Mouse (Mus musculus) hindbrain, embryonic 11.5 days (tissue): ENCODE data around the gene Gm4969. TPM values are rescaled to one million over a fixed set of nuclear protein-coding genes. Genes with fewer than 3 reads are reported as not detected.
A peak's percentile ranks its signal among the peaks of the same experiment; 100 is the strongest.

Experiments
- ATAC-seq: fragments of 200-750 bp; cut with Nextera tagmentation; 2 replicates; pipeline ENCODE4 v1.8.0; 2017; ENCODE audit warnings: mild to moderate bottlenecking, moderate TSS enrichment, moderate library complexity; ENCODE audit not compliant: low FRiP score
- DNase-seq: peaks from one replicate; pipeline ENCODE4 v3.0.0-alpha.2; 2015; ENCODE audit warnings: low spot score
- H3K27ac ChIP-seq: fragments of 300-500 bp; sonication (generic); 2 replicates; pipeline ENCODE4 v1.5.1; 2014; ENCODE audit warnings: mild to moderate bottlenecking, low read depth, low read length
- H3K27me3 ChIP-seq: fragments of 300-500 bp; sonication (generic); 2 replicates; pipeline ENCODE4 v1.6.1; 2014; ENCODE audit warnings: mild to moderate bottlenecking, low read length, moderate library complexity, mixed read lengths; ENCODE audit not compliant: control insufficient read depth, insufficient read depth
- H3K36me3 ChIP-seq: fragments of 300-500 bp; sonication (generic); 2 replicates; pipeline ENCODE4 v1.6.1; 2014; ENCODE audit warnings: mild to moderate bottlenecking, low read length, moderate library complexity, mixed read lengths; ENCODE audit not compliant: control insufficient read depth, insufficient read depth
- H3K4me1 ChIP-seq: fragments of 300-500 bp; sonication (generic); replicated peaks from 2 replicates; pipeline ENCODE4 v1.6.1; 2014; ENCODE audit warnings: low read length, mixed read lengths; ENCODE audit not compliant: control insufficient read depth, insufficient read depth
- H3K4me2 ChIP-seq: fragments of 300-500 bp; sonication (generic); replicated peaks from 2 replicates; pipeline ENCODE4 v1.6.1; 2014; ENCODE audit warnings: mild to moderate bottlenecking, low read depth, low read length
- H3K4me3 ChIP-seq: fragments of 300-500 bp; sonication (generic); 2 replicates; pipeline ENCODE4 v1.5.1; 2014; ENCODE audit warnings: low read depth, low read length
- H3K9ac ChIP-seq: fragments of 300-500 bp; sonication (generic); 2 replicates; pipeline ENCODE4 v1.6.1; 2014; ENCODE audit warnings: low read depth, low read length
- H3K9me3 ChIP-seq: fragments of 300-500 bp; sonication (generic); 2 replicates; pipeline ENCODE4 v1.6.1; 2016; ENCODE audit warnings: low read length; ENCODE audit not compliant: control insufficient read depth
- WGBS: fragments of 180-500 bp; shearing (Covaris S2); extraction: QIAGEN DNeasy Blood & Tissue Kit; methylation state at CpG from one replicate; pipeline ENCODE4 v1.1.7; 2014; 5-methylcytosine and 5-hydroxymethylcytosine counted together
- polyA plus RNA-seq: library from polyadenylated mRNA; unstranded; fragments of >200 nt; fragmentation: Nextera tagmentation; extraction: Ambion mirVana; gene quantifications from 2 replicates; pipeline ENCODE4 v1.2.1, GENCODE M21; 2014

Gene Gm4969
- polyA plus RNA-seq, 1 experiment from 2014 or later, result 1.0 TPM

- Histone ChIP-seq H3K4me3 (no peak overlapping the region), H3K27me3 (peaks cover 23% of the 10 kb centered on the region), H3K36me3 (no peaks in the 10 kb centered on the region), H3K9me3 (no peaks in the 10 kb centered on the region), H3K9ac (no peak overlapping the region), H3K4me1 (no peaks in the 10 kb centered on the region), H3K27ac (no peak overlapping the region), H3K4me2 (no peak overlapping the region)
- WGBS, result 52% methylated on average over 3 of the region's 3 CpGs
- ATAC-seq, result no peak
- DNase-seq, result no peak
Measured at GRCm38 (mm10) chr7:19069500-19069899, 48.7 kb downstream of the Gm4969 start.

- DNase-seq, result peak; percentile 88
- Histone ChIP-seq H3K27ac (no peak overlapping the region), H3K4me2 (no peak overlapping the region), H3K9ac (no peak overlapping the region), H3K36me3 (no peaks in the 10 kb centered on the region), H3K27me3 (peaks cover 25% of the 10 kb centered on the region), H3K4me1 (no peaks in the 10 kb centered on the region), H3K9me3 (no peaks in the 10 kb centered on the region), H3K4me3 (no peak overlapping the region)
- WGBS, result 6% methylated on average over 2 of the region's 2 CpGs
- ATAC-seq, result no peak
Measured at GRCm38 (mm10) chr7:19068707-19069106, 49.5 kb downstream of the Gm4969 start.

GRCm38 (mm10) chr7:19067935-19068334 is 50.2 kb downstream of the Gm4969 start:
- Histone ChIP-seq H3K9ac (no peak overlapping the region), H3K27me3 (peaks cover 25% of the 10 kb centered on the region), H3K9me3 (no peaks in the 10 kb centered on the region), H3K4me3 (no peak overlapping the region), H3K4me1 (no peaks in the 10 kb centered on the region), H3K36me3 (no peaks in the 10 kb centered on the region), H3K27ac (no peak overlapping the region), H3K4me2 (no peak overlapping the region)
- 68% methylated on average over 13 of the region's 14 CpGs for WGBS
- no peak for DNase-seq
- no peak for ATAC-seq

- H3K9ac ChIP-seq, result no peak overlapping the region
- H3K27me3 ChIP-seq, result peaks cover 25% of the 10 kb centered on the region
- H3K4me3 ChIP-seq, result no peak overlapping the region
- no peak overlapping the region for H3K27ac ChIP-seq
- WGBS, result 49% methylated on average over 14 of the region's 14 CpGs
- ATAC-seq, result no peak
- DNase-seq, result no peak
- no peaks in the 10 kb centered on the region for H3K9me3 ChIP-seq
- no peaks in the 10 kb centered on the region for H3K36me3 ChIP-seq
- H3K4me2 ChIP-seq, result no peak overlapping the region
- H3K4me1 ChIP-seq, result no peaks in the 10 kb centered on the region
Measured at GRCm38 (mm10) chr7:19067063-19067462, 51.1 kb downstream of the Gm4969 start.

- Histone ChIP-seq H3K9me3 (no peaks in the 10 kb centered on the region), H3K4me3 (no peak overlapping the region), H3K27me3 (peaks cover 25% of the 10 kb centered on the region), H3K9ac (no peak overlapping the region), H3K27ac (no peak overlapping the region), H3K4me2 (no peak overlapping the region), H3K4me1 (no peaks in the 10 kb centered on the region), H3K36me3 (no peaks in the 10 kb centered on the region)
- ATAC-seq, result no peak
- WGBS, result 53% methylated on average over 8 of the region's 13 CpGs
- DNase-seq, result no peak
Measured at GRCm38 (mm10) chr7:19065896-19066295, 52.3 kb downstream of the Gm4969 start.

GRCm38 (mm10) chr7:19057405-19057804 is 60.8 kb downstream of the Gm4969 start:
- H3K4me2 ChIP-seq, result no peak overlapping the region
- H3K4me1 ChIP-seq, result no peaks in the 10 kb centered on the region
- H3K27me3 ChIP-seq, result no peaks in the 10 kb centered on the region
- H3K36me3 ChIP-seq, result 0 out of 2 replicates have a peak, but pooled peaks cover 1% of the 10 kb centered on the region
- 88% methylated on average over 10 of the region's 10 CpGs for WGBS
- H3K4me3 ChIP-seq, result no peak overlapping the region
- ATAC-seq (no peak), DNase-seq (no peak)
- no peak overlapping the region for H3K9ac ChIP-seq
- no peaks in the 10 kb centered on the region for H3K9me3 ChIP-seq
- no peak overlapping the region for H3K27ac ChIP-seq

- Histone ChIP-seq H3K27me3 (no peaks in the 10 kb centered on the region), H3K36me3 (peaks cover 7% of the 10 kb centered on the region; the same call in 1 of the 2 replicates), H3K27ac (no peak overlapping the region), H3K9me3 (no peaks in the 10 kb centered on the region), H3K4me3 (no peak overlapping the region), H3K4me1 (no peaks in the 10 kb centered on the region), H3K9ac (no peak overlapping the region), H3K4me2 (no peak overlapping the region)
- 91% methylated on average over 8 of the region's 8 CpGs for whole genome bisulfite sequencing
- peak; percentile 2; the same call in 1 of the 2 replicates for ATAC-seq
- no peak for DNase-seq
Measured at GRCm38 (mm10) chr7:19055108-19055507, 63.1 kb downstream of the Gm4969 start.

- WGBS, result 63% methylated on average over 9 of the region's 9 CpGs
- Histone ChIP-seq H3K36me3 (peaks cover 9% of the 10 kb centered on the region; the same call in 1 of the 2 replicates), H3K4me1 (no peaks in the 10 kb centered on the region), H3K9me3 (no peaks in the 10 kb centered on the region), H3K27ac (no peak overlapping the region), H3K27me3 (no peaks in the 10 kb centered on the region), H3K4me3 (no peak overlapping the region), H3K4me2 (no peak overlapping the region), H3K9ac (no peak overlapping the region)
- DNase-seq, result no peak
- peak; percentile 43 for ATAC-seq
Measured at GRCm38 (mm10) chr7:19054777-19055076, 63.4 kb downstream of the Gm4969 start.

- WGBS, result 27% methylated on average over 27 of the region's 33 CpGs
- Histone ChIP-seq H3K27ac (no peak within 1 kb of the TSS), H3K36me3 (peaks cover 10% of the 10 kb centered on the region; the same call in 1 of the 2 replicates), H3K4me2 (peak within 1 kb of the TSS; percentile 43), H3K27me3 (no peaks in the 10 kb centered on the region), H3K4me1 (no peaks in the 10 kb centered on the region), H3K9me3 (no peaks in the 10 kb centered on the region), H3K4me3 (peak within 1 kb of the TSS; percentile 14; the same call in 1 of the 2 replicates), H3K9ac (peak within 1 kb of the TSS; percentile 46; the same call in 1 of the 2 replicates)
- DNase-seq (peak; percentile 83), ATAC-seq (peak; percentile 80)
Measured at GRCm38 (mm10) chr7:19054047-19054776, 64.0 kb downstream of the Gm4969 start, which contains the start of gene Rsph6a. TSS of gene Rsph6a (plus strand) at chr7:19054690.
